Mouse (Mus musculus) embryonic stem cell, embryonic (primary cell): ENCODE results near the gene Dbx1.

Source experiments
- CTCF ChIA-PET, 4 experiments: fragments of 300-600 bp in 2 of 4; fragments of 350-600 bp in 2 of 4; sonication (Branson Sonifier 250); formaldehyde crosslinking; loops; one replicate each; lab custom pipeline; 2022; ENCODE audit warnings: inconsistent platforms in 2 of 4; lab: Charles Lee
- POLR2A ChIA-PET, 4 experiments: fragments of 300-600 bp in 2 of 4; fragments of 350-600 bp in 2 of 4; sonication (Branson Sonifier 250); formaldehyde crosslinking; loops; one replicate each; lab custom pipeline; 2022; ENCODE audit warnings: antibody characterized with exemption in 4 of 4, inconsistent platforms in 1 of 4; lab: Charles Lee

Dbx1 gene

GRCm38 (mm10) chr7:49636491-49637115 lies at the start of gene Dbx1:
Dbx1 (minus strand) TSS chr7:49636849.
- POLR2A ChIA-PET: interaction anchor here in 1 of 4 experiments (1.6 kb wide), 1 partner anchor 126 kb away, joined by 4 read pairs; no protein-coding TSS in a partner anchor
- CTCF ChIA-PET: interaction anchor here in 2 of 4 experiments (1.0 to 1.2 kb wide), 2 partner anchors 21 to 116 kb away, joined by 3 to 4 read pairs; no protein-coding TSS in a partner anchor

- CTCF ChIA-PET: interaction anchor here in 3 of 4 experiments (0.5 to 1.5 kb wide), 3 partner anchors 10 to 63 kb away, joined by 4 to 13 read pairs (median 5); no protein-coding TSS in a partner anchor
- POLR2A ChIA-PET: interaction anchor here (0.6 to 1.6 kb wide), 10 partner anchors 9 to 294 kb away, joined by 3 to 8 read pairs (median 4); partner anchors contain the start of gene Htatip2 (in 1 of the 4)
These were observed 42.3 kb upstream of the Dbx1 start for GRCm38 (mm10) chr7:49678826-49679377.

GRCm38 (mm10) chr7:49678100-49678825 lies 41.6 kb upstream of the Dbx1 start:
- ChIA-PET CTCF (interaction anchor here in 3 of 4 experiments (0.5 to 1.5 kb wide), 5 partner anchors 10 to 62 kb away, joined by 3 to 7 read pairs (median 5); no protein-coding TSS in a partner anchor), POLR2A (interaction anchor here in 3 of 4 experiments (0.6 to 2.1 kb wide), 12 partner anchors 9 to 202 kb away, joined by 3 to 20 read pairs (median 4); partner anchors contain the start of gene Htatip2 (in 1 of the 3))

GRCm38 (mm10) chr7:49677166-49677565 lies 40.5 kb upstream of the Dbx1 start:
- POLR2A ChIA-PET: interaction anchor here in 3 of 4 experiments (0.8 to 2.1 kb wide), 13 partner anchors 8 to 87 kb away, joined by 3 to 20 read pairs (median 4); partner anchors contain the start of gene Htatip2 (in 1 of the 3)
- CTCF ChIA-PET: interaction anchor here in 2 of 4 experiments (0.9 to 1.2 kb wide), 2 partner anchors 55 to 61 kb away, joined by 3 to 4 read pairs; no protein-coding TSS in a partner anchor

- ChIA-PET POLR2A (interaction anchor here in 3 of 4 experiments (0.6 to 2.1 kb wide), 16 partner anchors 9 to 190 kb away, joined by 3 to 20 read pairs (median 4); partner anchors contain the start of gene Htatip2 (in 1 of the 3)), CTCF (interaction anchor here in 1 of 4 experiments (0.6 to 0.9 kb wide), 2 partner anchors 61 to 71 kb away, joined by 3 to 4 read pairs; no protein-coding TSS in a partner anchor)
These were observed 40.0 kb upstream of the Dbx1 start for GRCm38 (mm10) chr7:49676627-49677026.

- CTCF ChIA-PET: no interaction called here
- POLR2A ChIA-PET: interaction anchor here in 1 of 4 experiments (1.8 kb wide), 1 partner anchor 11 kb away, joined by 5 read pairs; no protein-coding TSS in a partner anchor
These were observed 31.7 kb upstream of the Dbx1 start for GRCm38 (mm10) chr7:49668260-49668857.

GRCm38 (mm10) chr7:49663575-49663974 lies 26.9 kb upstream of the Dbx1 start:
- CTCF ChIA-PET: interaction anchor here in 1 of 4 experiments (0.5 to 1.7 kb wide), 2 partner anchors 89 to 101 kb away, joined by 4 read pairs; no protein-coding TSS in a partner anchor
- POLR2A ChIA-PET: interaction anchor here in 2 of 4 experiments (0.7 to 1.8 kb wide), 4 partner anchors 13 to 100 kb away, joined by 4 read pairs; no protein-coding TSS in a partner anchor

- CTCF ChIA-PET: interaction anchor here in 1 of 4 experiments (0.6 kb wide), 1 partner anchor 96 kb away, joined by 3 read pairs; no protein-coding TSS in a partner anchor
- POLR2A ChIA-PET: interaction anchor here in 1 of 4 experiments (1.7 kb wide), 1 partner anchor 23 kb away, joined by 4 read pairs; no protein-coding TSS in a partner anchor
These were observed 25.9 kb upstream of the Dbx1 start for GRCm38 (mm10) chr7:49662492-49663026.

- CTCF ChIA-PET: interaction anchor here in 1 of 4 experiments (0.6 kb wide), 1 partner anchor 96 kb away, joined by 3 read pairs; no protein-coding TSS in a partner anchor
These were observed 25.3 kb upstream of the Dbx1 start for GRCm38 (mm10) chr7:49661811-49662491.

GRCm38 (mm10) chr7:49640709-49641305 lies 4.2 kb upstream of the Dbx1 start:
- CTCF ChIA-PET: interaction anchor here in 2 of 4 experiments (0.7 to 2.3 kb wide), 7 partner anchors 12 to 283 kb away, joined by 3 to 10 read pairs (median 7); no protein-coding TSS in a partner anchor
- POLR2A ChIA-PET: interaction anchor here in 2 of 4 experiments (0.6 to 1.5 kb wide), 5 partner anchors 17 to 543 kb away, joined by 3 to 5 read pairs (median 3); no protein-coding TSS in a partner anchor

More at GRCm38 (mm10) chr7:49661811-49662491, 25.3 kb upstream of the Dbx1 start:
- POLR2A ChIA-PET: interaction anchor here in 2 of 4 experiments (0.6 to 1.7 kb wide), 3 partner anchors 21 to 53 kb away, joined by 3 to 5 read pairs (median 4); no protein-coding TSS in a partner anchor

GRCm38 (mm10) chr7:49639864-49640708 lies 3.4 kb upstream of the Dbx1 start:
- ChIA-PET CTCF (interaction anchor here in 3 of 4 experiments (0.7 to 2.3 kb wide), 8 partner anchors 11 to 283 kb away, joined by 3 to 7 read pairs (median 6); no protein-coding TSS in a partner anchor), POLR2A (interaction anchor here in 2 of 4 experiments (0.6 to 2.3 kb wide), 6 partner anchors 11 to 543 kb away, joined by 3 to 6 read pairs (median 4); no protein-coding TSS in a partner anchor)

GRCm38 (mm10) chr7:49638941-49639776 lies 2.5 kb upstream of the Dbx1 start:
- ChIA-PET POLR2A (interaction anchor here in 2 of 4 experiments (0.6 to 2.3 kb wide), 9 partner anchors 10 to 119 kb away, joined by 3 to 6 read pairs (median 4); partner anchors contain the start of gene Htatip2 (in 1 of the 2)), CTCF (interaction anchor here (0.5 to 2.3 kb wide), 9 partner anchors 12 to 284 kb away, joined by 3 to 7 read pairs (median 4); no protein-coding TSS in a partner anchor)

GRCm38 (mm10) chr7:49637851-49638663 lies 1.4 kb upstream of the Dbx1 start:
- ChIA-PET POLR2A (interaction anchor here (0.5 to 2.3 kb wide), 9 partner anchors 9 to 275 kb away, joined by 3 to 6 read pairs (median 4); partner anchors contain the start of gene Htatip2 (in 1 of the 4)), CTCF (interaction anchor here in 3 of 4 experiments (0.6 to 1.5 kb wide), 6 partner anchors 11 to 152 kb away, joined by 3 to 7 read pairs (median 4); no protein-coding TSS in a partner anchor)
